Mouse (Mus musculus): ENCODE measurements around the gene Gm14406. TPM values are rescaled to one million over a fixed set of nuclear protein-coding genes. Genes with fewer than 3 reads are reported as not detected.
"Not testable (repeated sequence)": the region's sequence is repeated elsewhere in the genome, so short reads cannot be mapped to it uniquely, and the experiment has no call there.

Gm14406 gene
- polyA plus RNA-seq (2016; fragmentation: Nextera tagmentation; extraction: Ambion mirVana) = not detected in 2 replicates

GRCm38 (mm10) chr2:177577998-177578397, at the start of gene Gm14406:
Gm14406 (minus strand) TSS chr2:177578210.
- not testable (repeated sequence) for H3K27ac ChIP-seq; DNase-seq (ENCODE audit: low spot score); H3K4me1 ChIP-seq; H3K9me3 ChIP-seq (replicated peaks); H3K4me3 ChIP-seq; H3K27me3 ChIP-seq (ENCODE audit: low read depth, poor library complexity, severe bottlenecking); H3K36me3 ChIP-seq
- 86% methylated on average over 2 of the region's 2 CpGs for WGBS

- not testable (repeated sequence) for H3K9me3 ChIP-seq (replicated peaks); H3K27me3 ChIP-seq (ENCODE audit: low read depth, poor library complexity, severe bottlenecking); H3K4me1 ChIP-seq; H3K36me3 ChIP-seq; H3K27ac ChIP-seq; H3K4me3 ChIP-seq; DNase-seq (ENCODE audit: low spot score)
- 96% methylated on average over 1 of the region's 2 CpGs for WGBS
Observed at GRCm38 (mm10) chr2:177575141-177575540, 2.9 kb downstream of the Gm14406 start.

DNA sequence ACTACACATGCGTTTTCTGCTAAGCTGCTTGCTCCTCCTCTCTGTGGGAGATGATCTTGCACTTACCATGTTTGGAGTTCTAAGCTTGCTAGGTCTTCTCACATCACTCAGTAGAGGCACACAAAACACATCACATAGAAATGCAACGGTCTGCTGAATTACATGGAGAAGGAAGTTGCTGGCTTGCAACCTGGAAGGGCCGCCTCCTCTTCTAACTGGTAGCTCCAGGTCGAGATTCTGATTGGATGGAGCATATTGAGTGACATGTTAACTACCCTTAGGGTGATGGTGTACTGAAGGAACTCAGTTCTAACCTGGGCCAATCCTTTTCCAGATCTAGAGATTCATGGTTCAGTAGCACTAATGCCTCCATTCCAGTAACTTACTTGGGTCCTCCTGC, 18.6 kb downstream of the Gm14406 start:
- H3K9me3 ChIP-seq (replicated peaks); H3K36me3 ChIP-seq; DNase-seq (ENCODE audit: low spot score); H3K4me1 ChIP-seq; H3K4me3 ChIP-seq; H3K27me3 ChIP-seq (ENCODE audit: low read depth, poor library complexity, severe bottlenecking); H3K27ac ChIP-seq: not testable (repeated sequence)
- WGBS = 79% methylated on average over 4 of the region's 4 CpGs

DNA sequence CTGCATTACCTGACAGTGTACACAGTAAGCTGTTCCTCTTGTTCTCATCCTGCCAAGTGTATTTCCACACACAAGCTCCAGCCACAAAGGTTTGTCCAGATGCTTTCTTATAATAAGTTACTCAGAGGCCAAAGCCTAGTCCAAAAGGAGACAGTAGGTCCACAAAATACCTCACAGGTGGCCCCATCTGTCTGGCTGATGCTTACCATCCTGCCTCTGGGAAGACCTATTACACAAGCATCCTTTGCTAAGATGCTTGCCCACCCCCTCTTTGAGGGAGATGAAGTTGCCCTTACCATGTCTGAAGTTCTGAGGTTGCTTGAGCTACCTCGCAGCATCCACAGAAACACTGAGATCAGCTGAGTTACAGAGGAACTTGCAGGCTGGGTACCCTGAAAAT, 22.7 kb downstream of the Gm14406 start:
- not testable (repeated sequence) for DNase-seq (ENCODE audit: low spot score); H3K4me1 ChIP-seq; H3K9me3 ChIP-seq (replicated peaks); H3K27me3 ChIP-seq (ENCODE audit: low read depth, poor library complexity, severe bottlenecking); H3K27ac ChIP-seq; H3K36me3 ChIP-seq; H3K4me3 ChIP-seq
- WGBS = 71% methylated on average over 1 of the region's 1 CpGs

- not testable (repeated sequence) for H3K9me3 ChIP-seq (replicated peaks); H3K4me3 ChIP-seq; DNase-seq (ENCODE audit: low spot score); H3K27me3 ChIP-seq (ENCODE audit: low read depth, poor library complexity, severe bottlenecking); H3K36me3 ChIP-seq; H3K4me1 ChIP-seq; H3K27ac ChIP-seq
- 76% methylated on average over 5 of the region's 5 CpGs for WGBS
Observed at GRCm38 (mm10) chr2:177537717-177538116, 40.3 kb downstream of the Gm14406 start.

DNA sequence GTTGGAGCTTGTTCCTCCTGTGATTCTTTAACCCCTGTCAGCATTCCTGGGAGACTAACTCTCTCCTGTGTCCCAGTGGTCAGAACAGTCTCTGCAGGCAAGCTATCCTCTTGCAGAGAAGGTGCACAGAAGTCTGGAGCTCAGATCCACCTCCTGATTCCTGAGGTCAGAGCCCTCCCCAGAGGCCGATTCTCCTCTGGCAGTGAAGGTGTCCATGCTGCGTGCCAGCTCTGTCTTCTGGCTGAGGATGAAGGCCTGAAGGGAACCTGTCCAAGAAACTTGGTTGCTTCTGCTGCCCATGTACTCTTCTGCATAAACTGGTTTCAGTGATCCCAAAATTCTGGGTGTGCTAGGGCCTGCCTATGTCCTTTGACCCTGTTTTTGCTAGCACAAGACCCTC, 40.9 kb downstream of the Gm14406 start:
- not testable (repeated sequence) for H3K27ac ChIP-seq; H3K4me3 ChIP-seq; H3K36me3 ChIP-seq; H3K27me3 ChIP-seq (ENCODE audit: low read depth, poor library complexity, severe bottlenecking); DNase-seq (ENCODE audit: low spot score); H3K4me1 ChIP-seq; H3K9me3 ChIP-seq (replicated peaks)
- 83% methylated on average over 2 of the region's 2 CpGs for WGBS

DNA sequence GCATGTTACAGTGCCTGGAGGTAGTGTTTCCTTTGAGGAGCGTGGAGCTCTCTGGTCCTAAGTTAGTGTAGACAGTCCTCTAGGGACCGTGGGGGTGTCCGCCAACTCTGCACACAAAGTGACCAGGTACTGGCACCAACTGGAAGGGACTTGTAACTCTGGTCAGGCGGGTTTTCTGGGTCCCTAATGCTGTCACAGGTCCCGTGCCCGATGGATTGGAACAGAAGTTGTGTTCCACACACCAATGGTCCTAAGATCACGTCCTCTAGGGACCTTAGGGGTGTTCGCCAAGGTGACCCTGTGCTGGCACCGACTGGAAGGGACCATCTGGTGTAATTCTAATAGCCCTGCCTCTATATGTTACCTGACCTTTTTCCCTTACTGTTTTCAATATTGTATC, 42.1 kb downstream of the Gm14406 start:
- Histone ChIP-seq H3K27me3 (ENCODE audit: low read depth, poor library complexity, severe bottlenecking) (no peaks in the 10 kb centered on the region), H3K27ac (no peak overlapping the region), H3K36me3 (no peaks in the 10 kb centered on the region), H3K4me3 (no peak overlapping the region), H3K4me1 (no peaks in the 10 kb centered on the region), H3K9me3 (replicated peaks) (no peaks in the 10 kb centered on the region)
- 83% methylated on average over 9 of the region's 9 CpGs for WGBS
- no peak for DNase-seq (ENCODE audit: low spot score)

DNA sequence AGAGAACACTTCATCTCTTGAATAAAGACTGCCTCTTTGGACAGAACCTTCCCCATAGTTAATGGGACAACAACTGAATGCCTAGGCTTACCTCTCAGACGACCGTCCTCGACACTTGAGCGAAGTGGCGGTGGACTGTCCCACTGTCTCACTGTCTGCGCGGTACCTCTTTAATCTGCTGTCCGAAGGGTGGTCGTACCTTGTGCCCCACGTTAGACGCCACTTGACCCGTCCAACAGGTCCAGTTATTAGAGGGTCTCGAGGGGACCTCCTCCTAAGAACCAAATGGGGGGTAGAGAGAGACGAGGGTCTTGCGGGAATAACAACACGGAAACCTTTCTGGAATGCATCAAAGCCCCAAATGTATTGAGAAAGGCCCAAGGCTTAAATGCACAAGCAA, 53.8 kb downstream of the Gm14406 start:
- H3K27me3 ChIP-seq (ENCODE audit: low read depth, poor library complexity, severe bottlenecking); H3K27ac ChIP-seq; DNase-seq (ENCODE audit: low spot score); H3K4me1 ChIP-seq; H3K4me3 ChIP-seq; H3K9me3 ChIP-seq (replicated peaks); H3K36me3 ChIP-seq: not testable (repeated sequence)
- 91% methylated on average over 16 of the region's 16 CpGs for WGBS

GRCm38 (mm10) chr2:177523674-177524073, 54.3 kb downstream of the Gm14406 start:
- not testable (repeated sequence) for H3K36me3 ChIP-seq; H3K9me3 ChIP-seq (replicated peaks); H3K4me3 ChIP-seq; H3K27ac ChIP-seq; H3K27me3 ChIP-seq (ENCODE audit: low read depth, poor library complexity, severe bottlenecking); DNase-seq (ENCODE audit: low spot score); H3K4me1 ChIP-seq
- 93% methylated on average over 6 of the region's 6 CpGs for WGBS

DNA sequence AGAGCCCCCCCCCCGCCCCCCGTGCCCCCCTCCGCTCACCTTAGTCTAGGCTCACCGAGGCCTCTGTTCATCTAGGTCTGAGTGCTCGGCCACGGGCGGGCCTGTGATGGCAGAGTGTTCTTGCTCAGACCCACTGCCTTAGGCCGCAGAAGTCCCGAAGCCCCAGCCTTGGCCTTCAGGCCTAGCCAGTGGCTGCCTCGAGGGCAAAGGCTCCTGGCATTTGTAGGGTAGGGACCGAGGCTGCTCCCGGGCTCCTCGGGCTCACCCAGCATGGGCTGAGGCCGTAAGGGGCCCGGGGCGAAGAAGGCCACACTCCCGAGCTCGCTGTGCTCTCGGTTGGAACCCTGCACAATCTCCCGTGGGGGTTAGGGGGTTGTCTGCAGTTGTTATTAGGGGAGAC, 54.9 kb downstream of the Gm14406 start:
- peaks cover 8% of the 10 kb centered on the region; the same call in 1 of the 2 replicates for H3K9me3 ChIP-seq (replicated peaks)
- no peaks in the 10 kb centered on the region for H3K4me1 ChIP-seq
- 91% methylated on average over 20 of the region's 20 CpGs for WGBS
- no peaks in the 10 kb centered on the region for H3K27me3 ChIP-seq (ENCODE audit: low read depth, poor library complexity, severe bottlenecking)
- H3K4me3 ChIP-seq = no peak overlapping the region
- no peak for DNase-seq (ENCODE audit: low spot score)
- no peak overlapping the region for H3K27ac ChIP-seq
- no peaks in the 10 kb centered on the region for H3K36me3 ChIP-seq

DNA sequence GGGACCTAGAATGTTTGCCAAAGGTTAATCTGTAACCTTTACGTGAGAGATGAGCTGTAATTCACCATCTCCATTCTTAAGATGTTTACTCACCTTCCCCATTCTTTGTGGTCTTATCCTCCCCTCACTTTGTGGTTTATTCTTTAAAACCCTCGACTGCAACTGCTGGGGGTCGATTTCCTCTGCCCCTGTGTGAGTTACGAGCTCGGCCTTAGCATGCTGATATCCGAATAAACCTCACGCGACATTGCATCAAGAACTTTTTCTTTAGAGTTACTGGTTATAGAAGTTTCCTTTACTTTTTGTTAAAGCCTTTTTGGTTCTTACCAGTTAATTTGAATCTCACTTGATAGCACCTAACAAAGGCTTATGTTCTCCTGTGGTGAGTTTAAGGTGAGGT, 58.0 kb downstream of the Gm14406 start:
- H3K4me1 ChIP-seq = no peaks in the 10 kb centered on the region
- 89% methylated on average over 8 of the region's 8 CpGs for whole genome bisulfite sequencing
- H3K27ac ChIP-seq = no peak overlapping the region
- no peaks in the 10 kb centered on the region for H3K36me3 ChIP-seq
- H3K4me3 ChIP-seq = no peak overlapping the region
- DNase-seq (ENCODE audit: low spot score) = no peak
- H3K9me3 ChIP-seq (replicated peaks) = peaks cover 8% of the 10 kb centered on the region; the same call in 1 of the 2 replicates
- H3K27me3 ChIP-seq (ENCODE audit: low read depth, poor library complexity, severe bottlenecking) = no peaks in the 10 kb centered on the region

Other genes starting within 250 kb of the Gm14406 start
- 7.6 and 8.0 TPM in 2 replicates for gene Gm14418, start 179.9 kb downstream of the Gm14406 start, polyA plus RNA-seq (2016; fragmentation: Nextera tagmentation; extraction: Ambion mirVana)
- gene Zfp970, start 113.5 kb downstream of the Gm14406 start, polyA plus RNA-seq (2016; fragmentation: Nextera tagmentation; extraction: Ambion mirVana) = 10.4 and 12.7 TPM in 2 replicates
- gene Gm14403, start 80.0 kb downstream of the Gm14406 start, polyA plus RNA-seq (2016; fragmentation: Nextera tagmentation; extraction: Ambion mirVana) = 5.4 and 8.2 TPM in 2 replicates
- gene Gm14322, start 181.1 kb upstream of the Gm14406 start, polyA plus RNA-seq (2016; fragmentation: Nextera tagmentation; extraction: Ambion mirVana) = 7.2 and 8.5 TPM in 2 replicates